Mouse (Mus musculus) midbrain, embryonic 14.5 days (tissue): Measurements from ENCODE around the gene Fancl. TPM values are rescaled to one million over a fixed set of nuclear protein-coding genes. Genes with fewer than 3 reads are reported as not detected.

ENCODE experiments used
- ATAC-seq: fragments of 200-750 bp; cut with Nextera tagmentation; 2 replicates; pipeline ENCODE4 v1.8.0; 2017; ENCODE audit warnings: moderate number of reproducible peaks, moderate library complexity; ENCODE audit not compliant: low FRiP score, low TSS enrichment
- DNase-seq: peaks from one replicate; pipeline ENCODE4 v3.0.0-alpha.2; 2015
- H3K27ac ChIP-seq: fragments of 300-500 bp; sonication (generic); replicated peaks from 2 replicates; pipeline ENCODE4 v1.5.1; 2014; ENCODE audit warnings: mild to moderate bottlenecking, low read depth, low read length, moderate library complexity
- H3K27me3 ChIP-seq: fragments of 300-500 bp; sonication (generic); 2 replicates; pipeline ENCODE4 v1.6.1; 2014; ENCODE audit warnings: low read length, control low read depth, mixed read lengths; ENCODE audit not compliant: control insufficient read depth, insufficient read depth
- H3K36me3 ChIP-seq: fragments of 300-500 bp; sonication (generic); 2 replicates; pipeline ENCODE4 v1.6.1; 2014; ENCODE audit warnings: low read length, control low read depth; ENCODE audit not compliant: control insufficient read depth, insufficient read depth
- H3K4me1 ChIP-seq: fragments of 300-500 bp; sonication (generic); 2 replicates; pipeline ENCODE4 v1.6.1; 2014; ENCODE audit warnings: mild to moderate bottlenecking, antibody characterized with exemption, low read length, control low read depth; ENCODE audit not compliant: control insufficient read depth, insufficient read depth
- H3K4me2 ChIP-seq: fragments of 300-500 bp; sonication (generic); 2 replicates; pipeline ENCODE4 v1.6.1; 2014; ENCODE audit warnings: mild to moderate bottlenecking, low read length, moderate library complexity
- H3K4me3 ChIP-seq: fragments of 300-500 bp; sonication (generic); replicated peaks from 2 replicates; pipeline ENCODE4 v1.5.1; 2014; ENCODE audit warnings: low read depth, low read length
- H3K9ac ChIP-seq: fragments of 300-500 bp; sonication (generic); replicated peaks from 2 replicates; pipeline ENCODE4 v1.6.1; 2014; ENCODE audit warnings: mild to moderate bottlenecking, low read length, moderate library complexity
- H3K9me3 ChIP-seq: fragments of 300-500 bp; sonication (generic); 2 replicates; pipeline ENCODE4 v1.6.1; 2016; ENCODE audit warnings: low read length, control low read depth, mixed read lengths; ENCODE audit not compliant: control insufficient read depth
- WGBS: fragments of 180-500 bp; shearing (Covaris S2); extraction: QIAGEN DNeasy Blood & Tissue Kit; methylation state at CpG from one replicate; pipeline ENCODE4 v1.1.7; 2014; 5-methylcytosine and 5-hydroxymethylcytosine counted together
- polyA plus RNA-seq: library from polyadenylated mRNA; unstranded; fragments of >200 nt; fragmentation: Nextera tagmentation; extraction: Ambion mirVana; gene quantifications from 2 replicates; pipeline ENCODE4 v1.2.1, GENCODE M21; 2014

Fancl gene
- polyA plus RNA-seq, 1 experiment from 2014 or later = 14.0 TPM

GRCm38 (mm10) chr11:26516086-26516485, 130.2 kb downstream of the Fancl start:
- DNase-seq (no peak), ATAC-seq (no peak)
- WGBS = 71% methylated on average over 2 of the region's 2 CpGs
- H3K9me3 ChIP-seq = no peaks in the 10 kb centered on the region
- no peak overlapping the region for H3K27ac ChIP-seq
- H3K4me1 ChIP-seq = no peaks in the 10 kb centered on the region
- H3K4me2 ChIP-seq = no peak overlapping the region
- H3K9ac ChIP-seq = no peak overlapping the region
- no peaks in the 10 kb centered on the region for H3K36me3 ChIP-seq
- H3K27me3 ChIP-seq = no peaks in the 10 kb centered on the region
- no peak overlapping the region for H3K4me3 ChIP-seq

DNA sequence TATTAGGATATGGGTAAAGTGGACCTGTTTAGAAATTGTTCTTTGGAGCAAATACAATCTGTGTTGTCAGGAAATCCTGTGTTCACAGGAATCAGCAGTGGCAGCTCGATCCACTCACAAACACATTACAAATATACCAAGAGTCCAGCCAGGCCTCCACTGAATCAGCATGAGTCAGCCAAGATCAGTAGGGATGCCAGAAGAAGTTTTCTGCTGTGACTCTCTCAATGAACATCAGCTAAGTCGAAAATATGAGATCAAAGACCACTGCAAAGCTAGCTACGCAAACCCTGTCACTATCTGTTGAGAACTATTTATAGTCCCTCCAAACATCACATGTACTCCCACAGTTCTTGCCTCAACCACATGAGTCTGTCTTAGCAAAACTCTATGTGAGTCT, 133.1 kb downstream of the Fancl start:
- Histone ChIP-seq H3K4me3 (no peak overlapping the region), H3K27ac (no peak overlapping the region), H3K4me1 (no peaks in the 10 kb centered on the region), H3K9ac (no peak overlapping the region), H3K4me2 (no peak overlapping the region), H3K9me3 (no peaks in the 10 kb centered on the region), H3K27me3 (no peaks in the 10 kb centered on the region), H3K36me3 (no peaks in the 10 kb centered on the region)
- no peak for DNase-seq
- no peak for ATAC-seq
- WGBS = 88% methylated on average over 3 of the region's 3 CpGs

Other genes with a start within 250 kb of the Fancl start
- gene 5730522E02Rik, start 175.4 kb upstream of the Fancl start, polyA plus RNA-seq = 14.8 and 19.0 TPM in 2 replicates
- gene Gm6899, start 207.1 kb downstream of the Fancl start, polyA plus RNA-seq = not detected in 2 replicates
- 1.6 and 5.2 TPM in 2 replicates for gene Vrk2, start 207.9 kb downstream of the Fancl start, polyA plus RNA-seq